Mouse (Mus musculus) adipocyte (in vitro differentiated cells): ENCODE data around the gene Cebpzos.

ENCODE experiments used
- DNase-seq: peaks from one replicate; pipeline ENCODE4 v3.0.0-alpha.2; 2016; ENCODE audit warnings: low spot score

Cebpzos gene

DNA sequence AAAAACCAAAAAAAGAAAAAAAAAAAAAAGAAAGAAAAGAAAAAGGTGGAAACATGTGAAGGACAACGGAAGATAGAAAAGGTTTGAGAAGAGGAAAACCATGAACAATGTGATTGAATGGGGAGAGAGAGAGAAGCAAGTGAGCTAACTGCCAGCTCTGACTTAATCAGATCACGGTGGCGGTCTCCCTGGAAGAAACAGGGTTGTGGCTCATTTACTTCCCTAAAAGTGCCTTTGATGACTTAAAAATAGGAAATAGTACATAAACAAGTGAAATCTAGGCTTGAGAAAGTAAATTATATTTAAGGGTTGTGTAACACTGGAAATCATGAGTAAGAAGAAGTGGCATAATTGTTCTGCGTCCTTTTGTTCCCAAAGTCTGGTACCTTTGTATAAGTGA is 22.6 kb downstream of the Cebpzos start:
- DNase-seq, result no peak

DNA sequence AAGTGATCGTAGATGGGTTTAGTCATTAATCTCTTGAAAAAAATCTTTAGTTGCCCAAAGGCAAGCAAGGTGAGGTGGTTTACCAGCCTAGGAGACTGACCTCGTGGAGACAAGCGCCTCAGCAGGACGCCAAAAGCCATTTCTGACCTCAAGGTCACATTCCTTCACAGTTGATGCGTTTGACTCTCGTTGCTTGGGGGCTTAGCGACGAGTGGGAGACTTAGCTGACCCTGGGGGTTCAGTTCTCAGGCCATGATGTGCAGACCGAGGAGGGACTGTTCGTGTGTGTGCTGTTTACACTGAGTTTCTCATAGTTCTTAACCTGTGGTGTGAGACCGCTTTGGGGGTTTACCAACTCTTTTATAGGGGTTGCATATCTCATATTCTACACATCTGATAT is 26.3 kb downstream of the Cebpzos start:
- DNase-seq, result no peak

DNA sequence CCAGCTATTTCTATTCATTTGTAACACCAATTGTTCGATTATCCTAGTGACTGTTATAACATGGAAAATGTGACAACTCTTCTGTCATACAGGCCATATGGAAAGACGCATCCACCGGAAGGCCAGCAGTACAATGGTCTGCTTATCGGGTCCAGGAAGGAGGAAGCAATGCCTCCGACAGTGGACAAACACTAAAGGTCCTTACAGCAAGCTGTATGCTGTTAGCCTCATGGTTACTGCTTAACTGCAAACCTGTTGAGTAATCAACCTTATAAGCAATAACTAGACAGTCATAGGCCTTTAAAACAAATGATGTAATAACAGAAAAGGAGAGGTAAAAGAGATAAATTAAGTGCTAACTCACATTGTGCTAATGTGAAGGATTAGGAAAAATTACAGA is 34.9 kb downstream of the Cebpzos start:
- DNase-seq, result no peak

DNA sequence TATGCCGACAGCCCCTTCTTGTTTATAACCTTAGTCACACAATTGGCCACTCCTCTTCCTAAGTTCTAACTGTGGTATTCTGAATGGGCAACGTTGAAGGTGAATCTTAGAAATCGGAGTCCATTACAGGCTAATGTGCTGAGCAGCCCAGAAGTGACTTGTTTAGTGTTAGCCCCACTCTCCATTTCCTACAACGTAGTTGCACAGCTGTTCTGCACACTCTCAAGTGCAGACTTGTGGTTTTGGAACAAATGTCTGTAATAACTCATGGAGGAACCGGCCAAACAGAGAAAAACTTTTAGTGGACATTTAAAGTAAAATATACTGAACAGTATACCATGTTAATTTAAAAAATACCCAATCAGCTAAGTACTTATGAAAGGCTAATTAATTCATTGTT is 35.8 kb downstream of the Cebpzos start:
- DNase-seq, result no peak

DNA sequence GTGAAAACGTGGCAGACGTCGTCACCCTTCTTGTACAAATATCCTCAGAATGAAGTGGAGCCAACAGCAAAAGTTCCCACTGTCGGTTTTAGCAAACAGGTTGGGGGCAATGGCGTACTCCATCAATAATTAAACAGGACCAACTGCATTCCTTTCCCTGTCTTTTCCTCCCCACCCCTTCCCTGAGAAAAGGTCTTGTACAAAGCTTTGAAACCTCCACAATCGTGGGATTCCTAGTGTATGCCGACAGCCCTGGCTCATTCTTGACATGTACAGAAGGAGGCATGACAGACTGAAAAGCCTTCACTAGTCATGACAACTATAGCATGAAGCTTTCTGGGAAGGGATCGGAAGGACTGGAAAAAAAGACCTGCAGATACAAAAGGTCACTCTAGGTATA is 36.9 kb downstream of the Cebpzos start:
- no peak for DNase-seq

DNA sequence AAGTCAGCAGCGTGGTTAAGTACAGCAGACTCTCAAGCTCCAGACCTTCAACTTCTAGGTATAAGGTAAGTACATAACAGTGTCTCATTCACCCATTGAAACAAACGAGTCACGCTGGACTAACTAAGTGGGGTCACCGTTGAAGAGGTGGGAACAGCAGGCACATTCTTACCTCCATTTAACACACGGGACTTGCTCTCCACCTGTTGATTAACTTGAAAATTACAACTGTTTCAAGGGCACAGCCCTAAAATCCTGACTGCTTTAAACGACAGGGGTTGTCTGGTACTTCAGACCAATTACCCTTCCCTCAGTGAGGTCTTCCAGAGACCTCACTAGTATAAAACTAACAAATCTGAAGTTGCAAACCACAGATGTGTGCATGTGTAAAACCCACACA is 43.2 kb downstream of the Cebpzos start:
- DNase-seq, result no peak

DNA sequence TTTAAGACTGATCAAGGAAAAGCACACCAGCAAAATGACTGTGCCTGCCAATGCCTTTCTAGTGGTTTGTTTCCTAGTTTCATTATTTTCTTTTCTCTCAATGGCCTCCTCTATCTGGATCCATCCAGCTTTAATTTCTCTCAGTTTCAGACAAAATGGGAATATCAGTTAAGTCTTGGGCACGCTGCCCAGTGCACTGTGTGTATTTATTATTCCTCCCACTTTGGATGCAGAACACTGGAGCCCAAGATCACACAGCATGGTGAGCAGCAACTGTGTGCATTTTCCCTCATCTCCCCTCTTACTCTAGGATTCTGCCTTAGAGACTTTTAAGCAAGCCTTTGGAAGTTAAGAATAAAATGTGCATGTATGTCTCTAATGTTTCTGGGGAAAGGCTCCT is 48.1 kb downstream of the Cebpzos start:
- no peak for DNase-seq

DNA sequence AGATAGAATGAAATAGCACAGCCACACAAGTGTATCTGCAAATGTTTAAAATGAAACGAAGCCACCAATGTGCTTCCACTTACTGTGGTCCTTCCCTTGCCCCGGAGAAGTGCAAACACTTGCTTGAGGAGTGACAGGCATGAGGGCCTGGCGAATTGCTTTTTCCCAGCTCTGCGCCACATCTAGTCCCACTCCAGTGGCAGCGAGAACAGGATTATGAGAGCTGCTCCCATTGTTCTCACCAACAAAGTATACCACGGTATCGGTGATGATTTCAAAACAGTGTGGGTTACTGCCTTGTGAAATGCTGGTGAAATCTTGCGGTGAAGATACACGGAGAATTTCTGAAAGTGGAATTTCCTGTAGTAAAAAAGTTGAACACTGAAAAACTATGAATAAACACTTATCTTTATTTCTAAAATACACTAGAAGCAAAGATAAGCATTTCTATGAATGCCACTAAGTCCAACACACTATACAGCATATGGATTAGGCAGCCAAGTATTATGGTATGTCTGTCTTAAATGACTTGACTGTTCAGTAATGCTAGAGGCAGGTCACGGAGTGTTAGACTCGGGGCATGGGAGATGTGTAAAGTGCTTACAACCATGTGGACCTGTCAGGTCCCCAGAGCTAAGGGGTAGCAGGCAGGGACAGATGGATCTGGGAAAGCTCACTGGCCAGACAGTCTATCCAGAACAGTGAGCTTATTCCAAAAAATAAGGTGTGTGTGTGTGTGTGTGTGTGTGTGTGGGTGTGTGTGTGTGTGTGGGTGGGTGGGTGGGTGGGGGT is 50.0 kb downstream of the Cebpzos start:
- no peak for DNase-seq

DNA sequence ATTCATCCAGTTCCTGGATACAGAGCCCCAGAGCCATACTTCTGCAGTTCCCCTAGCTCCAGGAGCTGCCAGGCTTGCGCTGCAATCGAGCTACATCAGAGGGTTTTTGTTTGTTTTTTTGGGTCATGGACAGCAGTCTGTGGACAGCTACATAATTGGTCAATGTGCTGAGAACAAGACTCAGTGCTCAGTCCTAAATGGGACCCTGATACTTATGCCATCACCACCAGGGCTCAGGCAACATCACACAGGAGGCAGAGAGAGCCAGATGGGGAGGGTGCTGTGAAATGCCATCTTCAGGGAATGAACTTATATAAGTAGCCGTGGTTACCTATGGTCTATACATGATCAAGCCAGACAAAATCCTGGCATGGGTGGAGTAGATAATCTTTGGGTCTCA is 52.2 kb downstream of the Cebpzos start:
- DNase-seq, result no peak
